Mouse (Mus musculus) erythroblast, embryonic 14.5 days (primary cell): ENCODE results near the gene Mrap.

Experiments used
- GATA1 ChIP-seq: IDR thresholded peaks from 2 replicates; pipeline ENCODE4 v1.6.1; 2012; ENCODE audit warnings: low read length, inconsistent platforms, mixed read lengths
- TAL1 ChIP-seq: IDR thresholded peaks from 3 replicates; pipeline ENCODE4 v1.6.1; 2012; ENCODE audit warnings: low read length, inconsistent platforms, mixed read lengths

- TF ChIP-seq GATA1 (no peak), TAL1 (no peak)
These were observed 9.1 kb downstream of the Mrap start for GRCm38 (mm10) chr16:90747143-90747542.
